Mouse (Mus musculus): Measurements from ENCODE around the gene Kif1a. TPM values are rescaled to one million over a fixed set of nuclear protein-coding genes. Genes with fewer than 3 reads are reported as not detected.

The Kif1a gene
- polyA plus RNA-seq, 1 experiment from 2014 or later: 8.6 TPM

GRCm38 (mm10) chr1:93071487-93071971 lies 30.2 kb downstream of the Kif1a start:
- Histone ChIP-seq H3K4me2 (peak overlapping the region; percentile 21; the same call in 1 of the 2 replicates), H3K27me3 (ENCODE audit: insufficient read depth, low read length) (no peaks in the 10 kb centered on the region), H3K9me3 (ENCODE audit: low read depth, low read length) (no peaks in the 10 kb centered on the region), H3K4me3 (ENCODE audit: low read depth, low read length) (no peak overlapping the region), H3K36me3 (ENCODE audit: insufficient read depth) (no peaks in the 10 kb centered on the region), H3K9ac (no peak overlapping the region), H3K27ac (ENCODE audit: low read depth) (no peak overlapping the region), H3K4me1 (ENCODE audit: insufficient read depth) (no peaks in the 10 kb centered on the region)
- ATAC-seq (ENCODE audit: insufficient read depth): no peak
- DNase-seq: peak; percentile 53
- 57% methylated on average over 18 of the region's 18 CpGs for WGBS
- TF ChIP-seq CTCF (IDR thresholded peaks at IDR 0.05; ENCODE audit: low read depth): no peak

- Histone ChIP-seq H3K9ac (no peak overlapping the region), H3K9me3 (ENCODE audit: low read depth, low read length) (no peaks in the 10 kb centered on the region), H3K36me3 (ENCODE audit: insufficient read depth) (no peaks in the 10 kb centered on the region), H3K27ac (ENCODE audit: low read depth) (no peak overlapping the region), H3K4me2 (no peak overlapping the region), H3K4me3 (ENCODE audit: low read depth, low read length) (no peak overlapping the region), H3K4me1 (ENCODE audit: insufficient read depth) (no peaks in the 10 kb centered on the region), H3K27me3 (ENCODE audit: insufficient read depth, low read length) (no peaks in the 10 kb centered on the region)
- TF ChIP-seq CTCF (IDR thresholded peaks at IDR 0.05; ENCODE audit: low read depth): no peak
- no peak for DNase-seq
- ATAC-seq (ENCODE audit: insufficient read depth): no peak
- 72% methylated on average over 5 of the region's 5 CpGs for WGBS
Measured at GRCm38 (mm10) chr1:93070881-93071280, 30.9 kb downstream of the Kif1a start.

GRCm38 (mm10) chr1:93068553-93068952 lies 33.2 kb downstream of the Kif1a start:
- H3K4me1 ChIP-seq (ENCODE audit: insufficient read depth): peaks cover 3% of the 10 kb centered on the region; the same call in 1 of the 2 replicates
- no peaks in the 10 kb centered on the region for H3K9me3 ChIP-seq (ENCODE audit: low read depth, low read length)
- peak; percentile 14 for DNase-seq
- no peak for ATAC-seq (ENCODE audit: insufficient read depth)
- WGBS: 60% methylated on average over 1 of the region's 1 CpGs
- no peak overlapping the region for H3K9ac ChIP-seq
- H3K36me3 ChIP-seq (ENCODE audit: insufficient read depth): no peaks in the 10 kb centered on the region
- no peak overlapping the region for H3K4me3 ChIP-seq (ENCODE audit: low read depth, low read length)
- no peaks in the 10 kb centered on the region for H3K27me3 ChIP-seq (ENCODE audit: insufficient read depth, low read length)
- H3K27ac ChIP-seq (ENCODE audit: low read depth): no peak overlapping the region
- no peak overlapping the region for H3K4me2 ChIP-seq
- TF ChIP-seq CTCF (IDR thresholded peaks at IDR 0.05; ENCODE audit: low read depth): no peak

- Histone ChIP-seq H3K4me1 (ENCODE audit: insufficient read depth) (peaks cover 3% of the 10 kb centered on the region; the same call in 1 of the 2 replicates), H3K9ac (no peak overlapping the region), H3K27ac (ENCODE audit: low read depth) (no peak overlapping the region), H3K9me3 (ENCODE audit: low read depth, low read length) (no peaks in the 10 kb centered on the region), H3K27me3 (ENCODE audit: insufficient read depth, low read length) (no peaks in the 10 kb centered on the region), H3K4me2 (no peak overlapping the region), H3K36me3 (ENCODE audit: insufficient read depth) (no peaks in the 10 kb centered on the region), H3K4me3 (ENCODE audit: low read depth, low read length) (no peak overlapping the region)
- no peak for DNase-seq
- 70% methylated on average over 6 of the region's 6 CpGs for WGBS
- TF ChIP-seq CTCF (IDR thresholded peaks at IDR 0.05; ENCODE audit: low read depth): no peak
- no peak for ATAC-seq (ENCODE audit: insufficient read depth)
Measured at GRCm38 (mm10) chr1:93065654-93066053, 36.1 kb downstream of the Kif1a start.

GRCm38 (mm10) chr1:93063694-93064093 lies 38.1 kb downstream of the Kif1a start:
- DNase-seq (peak; percentile 83), ATAC-seq (ENCODE audit: insufficient read depth) (peak; percentile 78)
- H3K9ac ChIP-seq: no peak overlapping the region
- WGBS: 44% methylated on average over 5 of the region's 5 CpGs
- H3K4me1 ChIP-seq (ENCODE audit: insufficient read depth): peaks cover 3% of the 10 kb centered on the region; the same call in 1 of the 2 replicates
- no peaks in the 10 kb centered on the region for H3K9me3 ChIP-seq (ENCODE audit: low read depth, low read length)
- no peak overlapping the region for H3K4me3 ChIP-seq (ENCODE audit: low read depth, low read length)
- H3K36me3 ChIP-seq (ENCODE audit: insufficient read depth): no peaks in the 10 kb centered on the region
- no peak for TF ChIP-seq CTCF (IDR thresholded peaks at IDR 0.05; ENCODE audit: low read depth)
- H3K27me3 ChIP-seq (ENCODE audit: insufficient read depth, low read length): no peaks in the 10 kb centered on the region
- peak overlapping the region; percentile 8; the same call in 1 of the 2 replicates for H3K27ac ChIP-seq (ENCODE audit: low read depth)
- H3K4me2 ChIP-seq: no peak overlapping the region

GRCm38 (mm10) chr1:93051124-93051833 lies 50.5 kb downstream of the Kif1a start:
- no peak overlapping the region for H3K4me2 ChIP-seq
- DNase-seq (no peak), ATAC-seq (ENCODE audit: insufficient read depth) (no peak)

GRCm38 (mm10) chr1:93050071-93050470 lies 51.7 kb downstream of the Kif1a start:
- Histone ChIP-seq H3K9me3 (ENCODE audit: low read depth, low read length) (no peaks in the 10 kb centered on the region), H3K4me1 (ENCODE audit: insufficient read depth) (no peaks in the 10 kb centered on the region), H3K27me3 (ENCODE audit: insufficient read depth, low read length) (no peaks in the 10 kb centered on the region), H3K4me3 (ENCODE audit: low read depth, low read length) (no peak overlapping the region), H3K27ac (ENCODE audit: low read depth) (no peak overlapping the region), H3K9ac (no peak overlapping the region), H3K4me2 (no peak overlapping the region), H3K36me3 (ENCODE audit: insufficient read depth) (no peaks in the 10 kb centered on the region)
- TF ChIP-seq CTCF (IDR thresholded peaks at IDR 0.05; ENCODE audit: low read depth): no peak
- ATAC-seq (ENCODE audit: insufficient read depth) (no peak), DNase-seq (no peak)
- 65% methylated on average over 3 of the region's 3 CpGs for WGBS

More at GRCm38 (mm10) chr1:93051124-93051833, 50.5 kb downstream of the Kif1a start:
- Histone ChIP-seq H3K27me3 (ENCODE audit: insufficient read depth, low read length) (no peaks in the 10 kb centered on the region), H3K27ac (ENCODE audit: low read depth) (no peak overlapping the region), H3K4me3 (ENCODE audit: low read depth, low read length) (no peak overlapping the region), H3K4me1 (ENCODE audit: insufficient read depth) (no peaks in the 10 kb centered on the region), H3K9ac (no peak overlapping the region), H3K36me3 (ENCODE audit: insufficient read depth) (no peaks in the 10 kb centered on the region), H3K9me3 (ENCODE audit: low read depth, low read length) (no peaks in the 10 kb centered on the region)
- 36% methylated on average over 21 of the region's 23 CpGs for WGBS
- no peak for TF ChIP-seq CTCF (IDR thresholded peaks at IDR 0.05; ENCODE audit: low read depth)

All from lung, embryonic 14.5 days (tissue).